Mouse (Mus musculus): ENCODE measurements around the gene Otop2.
A peak's percentile ranks its signal among the peaks of the same experiment; 100 is the strongest.

The Otop2 gene

DNA sequence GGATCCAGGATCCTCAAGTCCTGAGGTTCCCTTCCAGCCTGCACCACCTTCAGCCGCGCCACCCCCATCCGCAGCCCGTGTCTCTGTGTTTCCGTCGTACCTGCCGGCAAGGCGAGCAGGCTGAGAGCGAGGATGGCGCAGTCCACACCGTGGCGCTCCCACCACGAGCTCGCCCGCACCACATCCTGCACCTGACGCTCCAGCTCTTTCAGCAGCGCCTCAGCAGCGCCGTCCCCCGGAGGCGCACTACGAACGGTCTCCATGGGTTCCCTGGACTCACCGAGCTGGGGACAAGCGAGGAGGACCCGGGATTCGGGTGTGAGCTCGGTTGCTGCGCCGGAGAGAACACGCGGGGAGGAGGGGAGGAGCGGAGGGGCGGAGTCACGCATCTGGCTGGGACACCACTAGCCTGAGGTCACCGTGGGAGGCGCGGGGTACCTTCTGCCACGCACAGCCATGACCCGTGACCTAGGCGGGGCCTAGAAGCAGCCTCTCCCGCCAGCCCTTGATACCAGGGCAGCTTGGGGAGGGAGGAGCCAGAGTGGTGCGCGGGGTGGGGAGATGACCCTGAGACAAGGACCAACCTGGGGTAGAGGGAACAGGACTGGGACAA lies 9.6 kb upstream of the Otop2 start, which contains the start of gene Fads6:
Gene Fads6 (minus strand): TSS at position 450 of the 613 bp plus-strand sequence.
- peak; percentile 88 for DNase-seq (ENCODE audit: low spot score)

DNA sequence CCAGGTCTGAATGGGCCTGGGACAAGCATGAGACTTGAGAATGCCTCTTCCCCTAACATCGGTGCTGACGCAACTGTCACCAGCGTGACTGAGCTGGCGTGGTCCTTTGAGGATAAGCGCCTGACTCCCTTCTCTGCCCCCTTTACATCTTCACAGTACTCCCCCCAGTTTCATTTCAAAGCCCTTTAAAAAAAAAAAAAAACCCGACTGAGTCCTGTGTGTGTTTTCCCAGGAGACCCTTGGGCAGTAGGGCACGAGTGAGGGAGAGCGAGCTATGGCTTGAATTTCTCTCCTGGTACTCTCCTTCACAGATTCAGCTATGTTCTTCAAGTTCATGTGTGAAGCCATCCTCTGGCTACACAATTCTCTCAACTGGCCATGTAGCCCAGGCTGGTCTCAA lies 8.8 kb upstream of the Otop2 start:
- no peak for DNase-seq (ENCODE audit: low spot score)

DNA sequence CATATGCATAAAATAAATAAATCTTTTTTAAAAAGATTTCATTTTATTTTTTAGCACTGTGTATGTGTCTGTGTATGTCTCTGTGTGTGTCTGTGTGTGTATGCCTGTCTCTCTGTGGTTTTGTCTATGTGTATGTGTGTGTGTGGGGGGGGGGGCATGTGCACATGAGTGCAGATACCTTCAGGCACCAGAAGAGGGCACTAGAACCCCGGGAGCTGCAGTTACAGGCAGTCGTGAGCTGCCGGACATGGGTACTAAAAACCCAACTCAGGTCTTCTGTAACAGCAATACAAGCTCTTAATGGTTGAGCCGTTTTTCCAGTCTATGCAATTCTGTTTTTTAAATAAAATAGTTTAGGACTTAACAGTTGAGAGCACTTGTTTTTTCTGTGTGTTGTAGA lies 6.2 kb upstream of the Otop2 start:
- DNase-seq (ENCODE audit: low spot score): no peak

DNA sequence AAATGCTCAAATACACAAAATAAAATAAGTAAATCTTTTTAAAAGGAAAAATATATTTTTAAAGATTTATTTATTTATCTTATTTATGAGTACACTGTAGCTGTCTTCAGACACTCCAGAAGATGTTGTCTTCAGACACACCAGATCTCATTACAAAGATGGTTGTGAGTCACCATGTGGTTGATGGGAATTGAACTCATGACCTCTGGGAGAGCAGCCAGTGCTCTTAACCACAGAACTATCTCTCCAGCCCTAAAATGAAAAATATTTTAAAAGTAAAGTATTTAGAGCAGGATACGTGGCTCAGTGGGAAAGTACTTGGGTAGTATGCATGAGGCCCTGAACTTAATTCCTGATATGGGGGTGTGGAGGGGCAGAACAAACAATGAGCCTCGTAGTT lies 5.6 kb upstream of the Otop2 start:
- no peak for DNase-seq (ENCODE audit: low spot score)

DNA sequence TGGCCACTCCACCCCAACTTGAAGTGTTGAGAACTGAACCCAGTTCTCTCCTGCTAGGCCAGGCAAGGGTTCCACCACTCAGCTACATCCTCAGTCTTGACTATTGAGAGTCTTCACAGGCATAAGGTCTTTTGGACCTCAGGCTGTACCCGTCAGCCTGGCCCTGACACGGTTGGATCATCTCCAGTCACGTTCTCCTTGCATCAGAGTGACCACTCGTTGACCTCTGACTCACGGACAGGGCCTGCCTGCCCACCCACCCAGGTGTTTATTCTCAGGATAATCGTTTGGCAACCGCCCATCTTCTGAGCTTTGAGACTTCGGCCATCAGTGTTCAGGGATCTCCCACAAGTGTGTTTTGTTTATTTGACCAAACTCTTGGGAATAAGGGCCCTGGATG lies 3.8 kb upstream of the Otop2 start:
- DNase-seq (ENCODE audit: low spot score): no peak

DNA sequence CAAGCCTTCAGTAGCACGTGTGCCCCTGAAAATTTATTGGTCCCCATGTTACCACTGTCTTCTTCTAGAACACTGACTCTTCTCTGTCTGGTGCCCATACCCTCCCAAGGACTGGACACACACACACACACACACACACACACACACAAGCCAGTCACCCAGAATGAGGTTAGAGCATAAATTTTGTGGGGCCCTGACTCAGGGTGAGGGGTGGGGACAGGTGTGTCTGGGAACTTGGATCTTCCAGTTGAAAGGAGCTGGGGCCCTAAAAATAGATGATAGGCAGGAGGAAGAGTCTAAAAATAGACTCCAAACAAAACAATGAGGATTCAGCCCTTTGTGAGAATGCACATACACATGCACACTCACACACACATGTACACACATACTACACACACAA lies 1.8 kb downstream of the Otop2 start:
- DNase-seq (ENCODE audit: low spot score): no peak

DNA sequence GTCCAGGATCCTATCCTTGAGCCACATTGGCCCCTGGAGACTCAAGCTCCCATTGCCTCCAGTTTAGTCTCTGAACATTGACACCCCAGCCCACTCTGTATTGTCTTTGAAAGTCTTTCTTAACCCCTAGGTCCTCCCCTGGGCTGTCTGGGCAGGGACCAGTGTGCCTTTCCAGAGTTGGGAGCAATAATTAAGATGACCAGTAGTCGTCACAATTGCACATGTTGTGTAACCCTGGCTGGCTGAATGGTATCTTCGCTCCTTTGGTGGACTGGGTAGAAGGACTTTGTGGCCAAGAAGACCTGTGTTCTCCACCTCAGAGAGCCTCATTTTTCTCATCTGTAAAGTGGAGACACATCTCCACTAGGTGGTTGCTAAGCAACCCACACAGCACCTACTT lies 7.3 kb downstream of the Otop2 start:
- DNase-seq (ENCODE audit: low spot score): no peak

DNA sequence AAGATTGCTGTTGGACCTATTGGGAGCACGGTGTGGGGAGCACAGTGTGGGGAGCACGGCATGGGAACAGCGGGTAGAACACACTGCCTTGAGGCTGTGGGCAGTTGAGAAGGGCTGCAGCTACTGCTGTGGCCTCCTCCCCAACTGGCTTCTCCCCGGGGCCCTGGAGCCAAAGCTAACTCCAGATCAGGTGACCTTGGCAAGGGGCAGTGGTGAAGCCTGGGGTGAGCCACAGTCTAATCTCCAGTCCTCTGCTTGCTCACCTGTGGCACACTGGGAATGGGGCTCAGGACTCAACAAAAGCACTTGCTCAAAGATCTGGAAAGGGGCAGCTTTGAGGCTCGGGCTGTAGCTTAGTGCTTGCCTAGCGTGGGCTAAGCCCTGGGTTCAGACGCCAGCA lies 10.2 kb downstream of the Otop2 start:
- no peak for DNase-seq (ENCODE audit: low spot score)

DNA sequence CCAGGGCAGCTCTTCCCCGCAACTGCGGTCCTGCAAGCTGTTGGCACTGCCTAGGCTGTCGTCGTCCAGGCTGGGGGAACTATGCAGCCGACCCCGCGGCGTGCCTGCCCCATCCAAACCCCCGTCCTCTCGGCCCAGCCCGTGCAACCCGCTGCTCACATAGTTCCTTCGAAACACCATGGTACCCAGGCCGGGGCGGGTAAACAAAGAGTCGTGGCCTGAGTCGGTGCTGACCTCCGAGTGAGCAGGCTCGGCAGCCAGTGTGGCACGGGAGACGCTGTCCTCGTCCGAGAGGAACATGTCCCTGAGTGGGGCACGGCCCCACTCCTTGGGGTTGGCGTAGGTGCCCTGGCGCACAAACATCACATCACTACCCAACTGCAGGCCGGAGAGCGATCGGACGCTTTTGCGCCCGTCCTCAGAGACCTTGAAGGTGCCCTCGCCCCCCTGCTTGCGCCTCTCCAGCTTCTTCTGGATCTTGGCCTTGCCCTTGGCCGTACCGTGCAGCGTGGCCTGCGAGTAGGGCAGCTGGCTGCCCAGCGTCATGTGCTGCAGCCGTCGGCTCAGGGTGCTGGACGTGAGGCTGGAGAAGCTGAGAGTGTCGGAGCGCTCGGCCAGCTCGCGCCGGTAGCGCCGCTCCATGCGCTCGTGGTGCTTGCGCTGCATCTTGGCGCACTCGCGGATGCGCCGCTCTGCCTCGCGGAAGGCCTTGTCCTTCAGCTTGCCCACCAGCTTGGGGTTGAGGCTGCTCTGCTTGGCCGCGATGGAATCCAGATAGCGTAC lies 11.5 kb downstream of the Otop2 start:
- DNase-seq (ENCODE audit: low spot score): peak; percentile 50

DNA sequence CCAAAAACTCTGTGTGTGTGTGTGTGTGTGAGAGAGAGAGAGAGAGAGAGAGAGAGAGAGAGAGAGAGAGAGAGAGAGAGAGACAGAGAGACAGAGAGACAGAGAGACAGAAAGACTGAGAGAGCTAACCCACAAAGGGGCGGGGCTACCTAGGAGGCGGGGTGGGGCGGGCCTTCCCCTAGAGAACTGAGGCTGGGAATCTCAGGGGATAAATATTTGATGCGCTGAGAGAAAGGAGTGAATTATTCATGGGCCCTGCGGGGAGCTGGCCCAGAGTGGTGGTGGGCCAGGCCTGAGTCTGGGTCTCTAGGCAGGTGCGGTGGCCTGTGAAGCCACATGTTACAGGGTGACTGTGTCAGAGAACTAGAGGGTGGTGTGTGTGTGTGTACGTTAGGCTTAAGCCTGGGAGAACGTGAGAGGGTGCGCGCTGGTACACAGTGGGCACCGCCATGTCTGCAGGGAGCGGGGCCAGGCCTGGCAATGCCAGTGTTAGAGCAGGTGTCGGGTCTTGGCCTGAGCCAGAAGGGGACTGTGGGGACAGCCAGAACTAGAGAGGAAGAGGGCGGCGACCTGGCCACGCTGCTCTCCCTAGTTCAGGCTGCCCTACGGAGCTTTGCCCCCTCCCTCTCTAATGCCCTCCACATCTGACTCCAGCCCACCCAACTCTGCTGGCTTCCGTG lies 12.9 kb downstream of the Otop2 start:
- no peak for DNase-seq (ENCODE audit: low spot score)

DNA sequence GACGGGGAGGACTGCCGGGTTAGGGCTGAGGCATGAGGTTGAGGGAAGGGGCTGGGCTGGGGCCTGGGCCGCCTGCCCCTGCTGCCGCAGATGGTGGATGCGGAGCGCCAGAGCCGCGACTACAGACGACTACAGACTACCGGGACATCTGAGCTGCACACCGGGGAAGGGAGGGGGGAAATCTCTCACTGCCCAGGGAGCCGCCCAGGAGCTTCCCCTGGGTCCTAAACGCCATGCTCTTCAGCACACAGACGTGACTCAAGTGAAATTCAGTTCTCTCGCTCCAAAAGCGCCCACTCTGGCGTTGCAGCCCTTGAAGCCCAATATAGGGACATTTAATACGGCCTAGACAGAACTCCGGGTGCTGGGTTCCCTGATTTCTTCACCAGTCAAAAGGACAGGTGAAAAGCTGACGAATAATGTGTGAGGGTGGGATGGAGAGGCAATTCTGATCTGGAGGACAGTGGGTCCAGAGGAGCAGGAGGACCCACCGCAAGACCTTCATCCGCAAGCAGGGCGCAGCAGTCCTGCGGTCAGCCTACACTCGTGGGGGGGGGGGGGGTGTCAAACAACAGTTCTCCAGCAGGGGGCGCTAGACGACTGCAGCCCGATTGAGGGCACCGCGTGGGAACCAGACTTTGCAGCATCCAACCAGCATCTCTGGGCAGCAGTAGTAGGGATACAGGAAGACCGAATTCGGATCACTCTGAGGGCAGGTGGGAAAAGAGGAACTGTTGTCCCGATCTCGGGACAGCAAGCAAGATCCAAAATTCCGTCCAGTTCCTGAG lies 15.1 kb downstream of the Otop2 start, which contains the start of gene Ush1g:
Gene Ush1g (minus strand): TSS at position 136 of the 788 bp plus-strand sequence.
- peak; percentile 87 for DNase-seq (ENCODE audit: low spot score)

DNA sequence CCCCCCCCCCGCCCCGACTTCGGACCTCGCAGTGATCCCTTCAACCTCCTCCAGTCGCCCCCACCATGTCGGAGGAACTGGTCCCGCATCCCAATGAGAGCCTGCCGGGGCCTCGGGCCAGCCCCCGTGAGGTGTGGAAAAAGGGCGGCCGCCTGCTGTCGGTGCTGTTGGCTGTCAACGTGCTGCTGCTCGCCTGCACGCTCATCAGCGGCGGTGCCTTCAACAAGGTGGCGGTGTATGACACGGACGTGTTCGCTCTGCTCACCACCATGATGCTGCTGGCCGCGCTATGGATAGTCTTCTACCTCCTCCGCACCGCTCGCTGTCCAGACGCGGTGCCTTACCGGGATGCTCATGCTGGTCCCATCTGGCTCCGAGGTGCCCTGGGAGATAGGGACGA lies 16.4 kb downstream of the Otop2 start:
- DNase-seq (ENCODE audit: low spot score): peak; percentile 45

DNA sequence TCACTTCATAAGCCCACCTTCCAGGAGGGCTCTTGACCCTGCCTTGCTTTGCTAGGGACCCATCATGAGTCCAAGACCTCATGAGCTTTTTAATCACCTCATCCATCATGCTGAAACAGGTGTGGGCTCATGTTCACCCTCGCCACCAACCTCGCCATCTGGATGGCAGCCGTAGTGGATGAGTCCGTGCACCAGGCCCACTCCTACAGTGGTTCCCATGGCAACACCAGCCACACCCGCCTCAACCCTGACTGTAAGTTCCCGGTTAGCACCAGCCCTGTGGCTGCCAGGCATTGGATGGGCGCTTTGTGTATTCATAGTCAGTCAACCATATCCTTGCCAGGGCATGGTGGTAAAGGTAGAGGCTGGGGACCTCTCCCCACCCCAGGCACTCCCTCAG lies 19.8 kb downstream of the Otop2 start:
- no peak for DNase-seq (ENCODE audit: low spot score)

DNA sequence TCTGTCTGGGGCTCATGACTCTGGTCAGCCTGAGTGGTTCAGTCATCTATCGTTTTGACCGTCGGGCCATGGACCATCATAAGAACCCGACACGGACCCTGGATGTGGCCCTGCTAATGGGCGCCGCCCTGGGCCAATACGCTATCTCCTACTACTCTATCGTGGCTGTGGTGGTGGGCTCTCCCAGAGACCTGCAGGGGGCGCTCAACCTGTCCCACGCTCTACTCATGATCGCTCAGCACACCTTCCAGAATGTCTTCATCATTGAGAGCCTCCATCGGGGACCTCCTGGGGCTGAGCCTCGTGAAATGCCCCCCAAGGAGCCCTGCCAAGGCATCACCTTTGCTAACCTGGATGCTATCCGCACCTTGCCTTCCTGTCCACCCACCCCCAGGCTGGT lies 22.4 kb downstream of the Otop2 start:
- DNase-seq (ENCODE audit: low spot score): no peak

DNA sequence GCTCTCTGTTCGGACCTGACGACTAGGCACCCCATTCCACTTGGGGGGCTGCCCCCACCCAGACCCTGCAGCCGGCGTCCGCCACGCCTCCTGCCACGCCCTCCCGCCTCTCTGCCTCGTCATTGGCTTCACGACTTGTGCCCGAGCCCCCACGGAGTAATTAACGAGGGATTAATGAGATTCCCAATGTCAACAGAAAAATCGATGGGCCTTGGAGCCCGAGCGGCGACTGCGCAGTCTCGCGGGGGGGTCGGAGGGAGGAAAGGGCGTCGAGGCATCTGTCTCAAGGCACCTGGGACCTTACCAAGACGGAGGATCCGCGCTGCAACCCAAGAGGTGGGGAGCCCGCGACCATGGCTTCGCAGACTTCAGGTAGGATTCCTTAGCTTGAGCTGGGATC lies 27.6 kb downstream of the Otop2 start, which contains the start of gene Otop3:
Gene Otop3 (plus strand): TSS at position 201 of the 400 bp plus-strand sequence.
- DNase-seq (ENCODE audit: low spot score): no peak

DNA sequence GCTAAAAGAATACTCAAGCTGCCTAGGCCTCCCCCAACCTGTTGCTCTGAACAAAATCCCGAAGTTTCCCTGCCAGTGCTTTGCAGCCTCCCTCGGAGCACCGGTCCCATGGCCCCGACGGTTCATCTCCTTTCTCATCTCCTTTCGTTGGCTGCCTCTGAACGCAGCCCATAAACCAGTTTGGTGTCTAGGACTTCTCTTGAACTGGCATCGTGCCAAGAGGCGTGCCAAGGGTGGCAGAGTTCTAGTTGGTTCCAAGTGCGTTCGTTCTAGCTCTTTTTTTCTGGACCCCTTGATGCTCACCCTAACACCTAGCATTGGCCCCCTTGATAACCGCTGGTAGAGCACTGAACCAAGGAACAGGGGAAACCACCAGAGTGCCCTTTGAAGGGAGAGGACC lies 28.3 kb downstream of the Otop2 start:
- no peak for DNase-seq (ENCODE audit: low spot score)

DNA sequence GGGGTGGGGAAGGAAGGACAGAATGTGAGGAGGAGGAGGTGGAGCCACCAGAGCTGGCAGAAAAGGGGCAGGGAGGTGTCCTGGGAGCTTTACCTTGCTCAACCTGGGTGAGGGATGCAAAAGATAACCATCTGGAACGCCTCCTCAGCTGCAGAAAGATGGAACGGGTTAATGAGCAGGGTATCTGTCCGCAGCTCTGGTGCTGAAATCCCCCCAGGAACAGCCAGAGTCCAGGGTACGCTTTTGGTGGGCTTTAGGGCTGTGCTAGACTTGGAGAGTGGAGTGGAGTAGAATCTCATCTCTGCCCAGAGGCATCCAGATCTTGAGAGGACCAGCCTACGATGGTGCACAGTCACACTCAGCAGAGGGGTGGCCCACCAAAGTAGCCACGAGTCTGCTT lies 29.2 kb downstream of the Otop2 start:
- no peak for DNase-seq (ENCODE audit: low spot score)

DNA sequence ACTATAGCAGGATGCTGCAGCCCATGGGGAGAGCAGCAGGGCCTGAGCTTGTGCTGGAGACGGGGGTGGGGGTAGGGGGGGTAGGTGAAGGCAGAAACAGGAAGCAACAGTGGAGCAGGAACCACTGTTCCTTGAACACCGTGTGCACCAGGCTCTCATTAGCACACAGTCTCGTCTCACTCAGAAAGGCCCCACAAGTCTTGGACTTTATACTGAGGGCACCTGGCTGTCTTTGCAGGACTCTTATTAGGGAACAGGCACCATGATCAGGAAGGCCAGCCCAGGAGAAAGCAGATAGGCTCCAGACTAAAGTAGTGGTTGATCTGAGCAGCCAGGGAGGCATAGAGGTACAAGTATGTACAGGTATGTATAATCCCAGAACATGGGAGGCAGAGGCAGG lies 30.4 kb downstream of the Otop2 start:
- no peak for DNase-seq (ENCODE audit: low spot score)

DNA sequence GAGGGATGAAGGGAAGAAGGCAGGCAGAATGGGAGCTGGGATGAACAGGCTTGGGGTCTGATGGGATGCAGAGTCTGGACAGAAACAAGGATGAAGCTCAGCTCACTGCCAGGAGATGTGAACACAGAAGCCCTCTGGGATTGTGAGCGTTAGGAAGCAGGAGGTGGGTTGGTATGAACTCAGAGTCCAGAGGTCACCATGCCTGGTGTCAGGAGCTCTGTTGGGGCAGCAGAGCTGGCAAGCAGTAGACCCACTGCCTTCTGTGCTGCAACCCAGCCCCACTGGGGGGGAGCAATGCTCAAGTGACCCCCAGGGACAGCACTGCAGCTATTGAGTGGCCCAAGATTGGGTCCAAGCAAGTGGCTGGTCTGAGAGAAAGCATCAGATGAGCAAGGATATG lies 30.9 kb downstream of the Otop2 start:
- no peak for DNase-seq (ENCODE audit: low spot score)

DNA sequence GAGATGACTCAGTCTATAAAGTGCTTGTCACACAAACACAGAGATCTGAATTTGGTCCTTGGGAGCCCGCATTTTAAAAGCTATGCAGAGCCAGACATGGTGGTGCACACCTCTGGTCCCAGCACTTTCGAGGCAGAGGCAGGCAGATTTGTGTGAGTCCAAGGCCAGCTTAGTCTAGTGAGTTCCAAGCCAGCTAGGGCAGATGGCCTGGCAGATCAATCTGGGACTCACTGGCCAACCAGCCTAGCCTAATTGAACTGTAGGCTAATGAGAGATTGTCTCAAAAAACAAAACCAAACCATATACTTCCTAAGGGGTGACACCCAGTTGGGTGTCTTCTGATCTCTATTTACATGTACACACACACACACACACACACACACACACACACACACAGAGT lies 34.3 kb downstream of the Otop2 start:
- DNase-seq (ENCODE audit: low spot score): no peak

DNA sequence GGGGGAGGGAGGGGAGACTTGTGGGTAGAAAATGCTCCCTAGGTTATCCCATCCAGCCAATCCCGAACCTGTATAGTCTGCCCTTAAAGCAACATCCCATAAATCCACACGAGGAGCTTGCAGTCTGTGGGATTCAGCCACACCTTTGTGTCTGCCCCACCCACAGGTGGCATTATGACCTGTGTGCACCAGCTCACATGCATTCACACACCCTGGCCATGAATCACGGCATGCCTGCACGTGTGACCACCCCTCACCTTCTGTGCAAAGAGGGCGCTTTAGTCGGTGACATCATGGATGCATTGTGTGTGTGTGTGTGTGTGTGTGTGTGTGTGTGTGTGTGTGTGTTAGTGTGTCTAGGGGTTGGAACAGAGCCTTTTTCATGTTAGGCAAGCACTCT lies 34.9 kb downstream of the Otop2 start:
- no peak for DNase-seq (ENCODE audit: low spot score)

DNA sequence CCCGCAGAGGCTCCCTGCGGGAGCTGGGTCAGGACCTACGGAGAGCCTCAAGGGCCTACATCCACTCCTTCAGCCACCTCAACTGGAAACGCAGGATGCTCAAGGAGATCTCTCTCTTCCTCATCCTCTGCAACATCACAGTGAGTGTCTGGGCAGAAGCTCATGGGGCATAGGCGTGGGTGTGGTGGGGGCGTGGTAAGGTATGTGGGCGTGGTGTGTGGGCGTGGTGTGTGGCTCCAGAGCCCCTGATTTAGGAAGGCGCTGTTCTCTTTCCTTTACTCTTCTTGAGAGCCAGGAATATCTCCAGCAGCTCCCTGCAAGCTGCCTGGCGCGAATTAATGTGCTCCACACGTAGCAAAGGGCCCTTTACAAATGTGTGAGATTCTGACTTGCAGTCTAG lies 38.0 kb downstream of the Otop2 start:
- no peak for DNase-seq (ENCODE audit: low spot score)

Measured in testis, postnatal 10 days (tissue).